Mouse (Mus musculus): ENCODE results near the gene Tubb4b. TPM values are rescaled to one million over a fixed set of nuclear protein-coding genes. Genes with fewer than 3 reads are reported as not detected.
A peak's percentile ranks its signal among the peaks of the same experiment; 100 is the strongest.

The Tubb4b gene
- polyA plus RNA-seq, 1 experiment from 2014 or later: 576 TPM

- Histone ChIP-seq H3K4me2 (ENCODE audit: low read length) (no peak overlapping the region), H3K27ac (ENCODE audit: low read depth) (no peak overlapping the region), H3K9me3 (ENCODE audit: control insufficient read depth, low read length) (no peaks in the 10 kb centered on the region), H3K4me1 (replicated peaks; ENCODE audit: control insufficient read depth, insufficient read depth, low read length) (no peaks in the 10 kb centered on the region), H3K9ac (ENCODE audit: low read length) (no peak overlapping the region), H3K27me3 (replicated peaks; ENCODE audit: control insufficient read depth, insufficient read depth, low read length) (no peaks in the 10 kb centered on the region), H3K4me3 (ENCODE audit: low read depth, low read length) (no peak overlapping the region), H3K36me3 (ENCODE audit: control insufficient read depth, insufficient read depth, low read length) (no peaks in the 10 kb centered on the region)
- 73% methylated on average over 4 of the region's 4 CpGs for WGBS
- ATAC-seq (replicated peaks; ENCODE audit: low FRiP score, low TSS enrichment, low read depth) (no peak), DNase-seq (ENCODE audit: low spot score) (no peak)
Measured at GRCm38 (mm10) chr2:25233421-25233820, 8.9 kb upstream of the Tubb4b start.

- no peak overlapping the region for H3K9ac ChIP-seq (ENCODE audit: low read length)
- H3K4me2 ChIP-seq (ENCODE audit: low read length): no peak overlapping the region
- 60% methylated on average over 12 of the region's 12 CpGs for WGBS
- H3K4me3 ChIP-seq (ENCODE audit: low read depth, low read length): no peak overlapping the region
- H3K36me3 ChIP-seq (ENCODE audit: control insufficient read depth, insufficient read depth, low read length): no peaks in the 10 kb centered on the region
- no peak overlapping the region for H3K27ac ChIP-seq (ENCODE audit: low read depth)
- no peaks in the 10 kb centered on the region for H3K27me3 ChIP-seq (replicated peaks; ENCODE audit: control insufficient read depth, insufficient read depth, low read length)
- no peak for DNase-seq (ENCODE audit: low spot score)
- H3K9me3 ChIP-seq (ENCODE audit: control insufficient read depth, low read length): no peaks in the 10 kb centered on the region
- ATAC-seq (replicated peaks; ENCODE audit: low FRiP score, low TSS enrichment, low read depth): no peak
- H3K4me1 ChIP-seq (replicated peaks; ENCODE audit: control insufficient read depth, insufficient read depth, low read length): no peaks in the 10 kb centered on the region
Measured at GRCm38 (mm10) chr2:25231038-25231437, 6.5 kb upstream of the Tubb4b start.

- DNase-seq (ENCODE audit: low spot score) (no peak), ATAC-seq (replicated peaks; ENCODE audit: low FRiP score, low TSS enrichment, low read depth) (no peak)
- WGBS: 90% methylated on average over 7 of the region's 7 CpGs
- H3K27ac ChIP-seq (ENCODE audit: low read depth): no peak overlapping the region
- H3K36me3 ChIP-seq (ENCODE audit: control insufficient read depth, insufficient read depth, low read length): no peaks in the 10 kb centered on the region
- H3K4me1 ChIP-seq (replicated peaks; ENCODE audit: control insufficient read depth, insufficient read depth, low read length): 0 out of 2 replicates have a peak, but pooled peaks cover 2% of the 10 kb centered on the region
- no peak overlapping the region for H3K4me3 ChIP-seq (ENCODE audit: low read depth, low read length)
- H3K9me3 ChIP-seq (ENCODE audit: control insufficient read depth, low read length): no peaks in the 10 kb centered on the region
- no peak overlapping the region for H3K4me2 ChIP-seq (ENCODE audit: low read length)
- no peak overlapping the region for H3K9ac ChIP-seq (ENCODE audit: low read length)
- no peaks in the 10 kb centered on the region for H3K27me3 ChIP-seq (replicated peaks; ENCODE audit: control insufficient read depth, insufficient read depth, low read length)
Measured at GRCm38 (mm10) chr2:25230581-25230980, 6.1 kb upstream of the Tubb4b start.

GRCm38 (mm10) chr2:25229582-25229981 lies 5.1 kb upstream of the Tubb4b start:
- Histone ChIP-seq H3K4me2 (ENCODE audit: low read length) (no peak overlapping the region), H3K27ac (ENCODE audit: low read depth) (no peak overlapping the region), H3K27me3 (replicated peaks; ENCODE audit: control insufficient read depth, insufficient read depth, low read length) (no peaks in the 10 kb centered on the region), H3K9ac (ENCODE audit: low read length) (no peak overlapping the region), H3K9me3 (ENCODE audit: control insufficient read depth, low read length) (no peaks in the 10 kb centered on the region), H3K36me3 (ENCODE audit: control insufficient read depth, insufficient read depth, low read length) (no peaks in the 10 kb centered on the region), H3K4me3 (ENCODE audit: low read depth, low read length) (no peak overlapping the region), H3K4me1 (replicated peaks; ENCODE audit: control insufficient read depth, insufficient read depth, low read length) (0 out of 2 replicates have a peak, but pooled peaks cover 4% of the 10 kb centered on the region)
- WGBS: 82% methylated on average over 5 of the region's 5 CpGs
- DNase-seq (ENCODE audit: low spot score) (no peak), ATAC-seq (replicated peaks; ENCODE audit: low FRiP score, low TSS enrichment, low read depth) (no peak)

GRCm38 (mm10) chr2:25228995-25229530 lies 4.6 kb upstream of the Tubb4b start:
- Histone ChIP-seq H3K4me1 (replicated peaks; ENCODE audit: control insufficient read depth, insufficient read depth, low read length) (0 out of 2 replicates have a peak, but pooled peaks cover 4% of the 10 kb centered on the region), H3K4me3 (ENCODE audit: low read depth, low read length) (peak overlapping the region; percentile 11; the same call in 1 of the 2 replicates), H3K36me3 (ENCODE audit: control insufficient read depth, insufficient read depth, low read length) (no peaks in the 10 kb centered on the region), H3K4me2 (ENCODE audit: low read length) (peak overlapping the region; percentile 42; the same call in 1 of the 2 replicates), H3K27ac (ENCODE audit: low read depth) (no peak overlapping the region), H3K27me3 (replicated peaks; ENCODE audit: control insufficient read depth, insufficient read depth, low read length) (no peaks in the 10 kb centered on the region), H3K9ac (ENCODE audit: low read length) (no peak overlapping the region), H3K9me3 (ENCODE audit: control insufficient read depth, low read length) (no peaks in the 10 kb centered on the region)
- DNase-seq (ENCODE audit: low spot score): no peak
- no peak for ATAC-seq (replicated peaks; ENCODE audit: low FRiP score, low TSS enrichment, low read depth)
- WGBS: 69% methylated on average over 6 of the region's 6 CpGs

GRCm38 (mm10) chr2:25228431-25228889 lies 4.0 kb upstream of the Tubb4b start:
- peak; percentile 87 for DNase-seq (ENCODE audit: low spot score)
- WGBS: under 1% methylated on average over 7 of the region's 7 CpGs
- H3K4me2 ChIP-seq (ENCODE audit: low read length): peak overlapping the region; percentile 42
- H3K4me1 ChIP-seq (replicated peaks; ENCODE audit: control insufficient read depth, insufficient read depth, low read length): peaks cover 7% of the 10 kb centered on the region
- peak overlapping the region; percentile 65; the same call in 1 of the 2 replicates for H3K27ac ChIP-seq (ENCODE audit: low read depth)
- no peaks in the 10 kb centered on the region for H3K36me3 ChIP-seq (ENCODE audit: control insufficient read depth, insufficient read depth, low read length)
- peak overlapping the region; percentile 11; the same call in 1 of the 2 replicates for H3K4me3 ChIP-seq (ENCODE audit: low read depth, low read length)
- ATAC-seq (replicated peaks; ENCODE audit: low FRiP score, low TSS enrichment, low read depth): no peak
- no peaks in the 10 kb centered on the region for H3K9me3 ChIP-seq (ENCODE audit: control insufficient read depth, low read length)
- H3K9ac ChIP-seq (ENCODE audit: low read length): no peak overlapping the region
- no peaks in the 10 kb centered on the region for H3K27me3 ChIP-seq (replicated peaks; ENCODE audit: control insufficient read depth, insufficient read depth, low read length)

GRCm38 (mm10) chr2:25227406-25227805 lies 2.9 kb upstream of the Tubb4b start:
- no peaks in the 10 kb centered on the region for H3K27me3 ChIP-seq (replicated peaks; ENCODE audit: control insufficient read depth, insufficient read depth, low read length)
- DNase-seq (ENCODE audit: low spot score) (no peak), ATAC-seq (replicated peaks; ENCODE audit: low FRiP score, low TSS enrichment, low read depth) (no peak)
- no peak overlapping the region for H3K27ac ChIP-seq (ENCODE audit: low read depth)
- no peak overlapping the region for H3K9ac ChIP-seq (ENCODE audit: low read length)
- WGBS: 92% methylated on average over 4 of the region's 4 CpGs
- H3K4me1 ChIP-seq (replicated peaks; ENCODE audit: control insufficient read depth, insufficient read depth, low read length): peaks cover 9% of the 10 kb centered on the region
- no peaks in the 10 kb centered on the region for H3K9me3 ChIP-seq (ENCODE audit: control insufficient read depth, low read length)
- H3K4me2 ChIP-seq (ENCODE audit: low read length): no peak overlapping the region
- no peaks in the 10 kb centered on the region for H3K36me3 ChIP-seq (ENCODE audit: control insufficient read depth, insufficient read depth, low read length)
- no peak overlapping the region for H3K4me3 ChIP-seq (ENCODE audit: low read depth, low read length)

- H3K4me1 ChIP-seq (replicated peaks; ENCODE audit: control insufficient read depth, insufficient read depth, low read length): peaks cover 9% of the 10 kb centered on the region
- no peak overlapping the region for H3K27ac ChIP-seq (ENCODE audit: low read depth)
- H3K4me3 ChIP-seq (ENCODE audit: low read depth, low read length): no peak overlapping the region
- peaks cover 2% of the 10 kb centered on the region; the same call in 1 of the 2 replicates for H3K36me3 ChIP-seq (ENCODE audit: control insufficient read depth, insufficient read depth, low read length)
- no peaks in the 10 kb centered on the region for H3K9me3 ChIP-seq (ENCODE audit: control insufficient read depth, low read length)
- no peak overlapping the region for H3K9ac ChIP-seq (ENCODE audit: low read length)
- no peak for DNase-seq (ENCODE audit: low spot score)
- ATAC-seq (replicated peaks; ENCODE audit: low FRiP score, low TSS enrichment, low read depth): no peak
- no peaks in the 10 kb centered on the region for H3K27me3 ChIP-seq (replicated peaks; ENCODE audit: control insufficient read depth, insufficient read depth, low read length)
- H3K4me2 ChIP-seq (ENCODE audit: low read length): no peak overlapping the region
- WGBS: 82% methylated on average over 5 of the region's 5 CpGs
Measured at GRCm38 (mm10) chr2:25226864-25227263, 2.4 kb upstream of the Tubb4b start.

GRCm38 (mm10) chr2:25225811-25226379 lies 1.4 kb upstream of the Tubb4b start:
- peak overlapping the region; percentile 93 for H3K27ac ChIP-seq (ENCODE audit: low read depth)
- no peaks in the 10 kb centered on the region for H3K27me3 ChIP-seq (replicated peaks; ENCODE audit: control insufficient read depth, insufficient read depth, low read length)
- peak overlapping the region; percentile 50 for H3K9ac ChIP-seq (ENCODE audit: low read length)
- H3K9me3 ChIP-seq (ENCODE audit: control insufficient read depth, low read length): no peaks in the 10 kb centered on the region
- no peak overlapping the region for H3K4me3 ChIP-seq (ENCODE audit: low read depth, low read length)
- ATAC-seq (replicated peaks; ENCODE audit: low FRiP score, low TSS enrichment, low read depth) (no peak), DNase-seq (ENCODE audit: low spot score) (no peak)
- peaks cover 9% of the 10 kb centered on the region for H3K4me1 ChIP-seq (replicated peaks; ENCODE audit: control insufficient read depth, insufficient read depth, low read length)
- 75% methylated on average over 8 of the region's 8 CpGs for WGBS
- peaks cover 9% of the 10 kb centered on the region; the same call in 1 of the 2 replicates for H3K36me3 ChIP-seq (ENCODE audit: control insufficient read depth, insufficient read depth, low read length)
- peak overlapping the region; percentile 58 for H3K4me2 ChIP-seq (ENCODE audit: low read length)

Measured in intestine, embryonic 14.5 days (tissue).